Mouse (Mus musculus) kidney, embryonic 16.5 days (tissue): ENCODE measurements around the gene Slamf8. TPM values are rescaled to one million over a fixed set of nuclear protein-coding genes. Genes with fewer than 3 reads are reported as not detected.

ENCODE experiments used
- ATAC-seq: fragments of 200-750 bp; cut with Nextera tagmentation; 2 replicates; pipeline ENCODE4 v1.8.0; 2017; ENCODE audit warnings: moderate TSS enrichment; ENCODE audit not compliant: low FRiP score, low TSS enrichment
- H3K27ac ChIP-seq: fragments of 300-500 bp; sonication (generic); 2 replicates; pipeline ENCODE4 v1.5.1; 2014; ENCODE audit warnings: low read length
- H3K27me3 ChIP-seq: fragments of 300-500 bp; sonication (generic); 2 replicates; pipeline ENCODE4 v1.6.1; 2014; ENCODE audit warnings: low read length, control low read depth, mixed read lengths; ENCODE audit not compliant: insufficient read depth
- H3K36me3 ChIP-seq: fragments of 300-500 bp; sonication (generic); 2 replicates; pipeline ENCODE4 v1.6.1; 2014; ENCODE audit warnings: low read length, control low read depth, mixed read lengths; ENCODE audit not compliant: insufficient read depth
- H3K4me1 ChIP-seq: fragments of 300-500 bp; sonication (generic); 2 replicates; pipeline ENCODE4 v1.6.1; 2014; ENCODE audit warnings: low read length, control low read depth, mixed read lengths; ENCODE audit not compliant: insufficient read depth
- H3K4me2 ChIP-seq: fragments of 300-500 bp; sonication (generic); replicated peaks from 2 replicates; pipeline ENCODE4 v1.6.1; 2014; ENCODE audit warnings: low read depth, low read length
- H3K4me3 ChIP-seq: fragments of 300-500 bp; sonication (generic); 2 replicates; pipeline ENCODE4 v1.5.1; 2014; ENCODE audit warnings: mild to moderate bottlenecking, low read length
- H3K9ac ChIP-seq: fragments of 300-500 bp; sonication (generic); replicated peaks from 2 replicates; pipeline ENCODE4 v1.6.1; 2014; ENCODE audit warnings: low read length
- H3K9me3 ChIP-seq: fragments of 300-500 bp; sonication (generic); 2 replicates; pipeline ENCODE4 v1.6.1; 2016; ENCODE audit warnings: low read length, control low read depth
- WGBS: fragments of 180-500 bp; shearing (Covaris S2); extraction: QIAGEN DNeasy Blood & Tissue Kit; methylation state at CpG from one replicate; pipeline ENCODE4 v1.1.7; 2014; 5-methylcytosine and 5-hydroxymethylcytosine counted together
- polyA plus RNA-seq: library from polyadenylated mRNA; unstranded; fragments of >200 nt; fragmentation: Nextera tagmentation; extraction: Ambion mirVana; gene quantifications from 2 replicates; pipeline ENCODE4 v1.2.1, GENCODE M21; 2015

Slamf8 gene
- polyA plus RNA-seq, 1 experiment from 2014 or later: 0.12 TPM

DNA sequence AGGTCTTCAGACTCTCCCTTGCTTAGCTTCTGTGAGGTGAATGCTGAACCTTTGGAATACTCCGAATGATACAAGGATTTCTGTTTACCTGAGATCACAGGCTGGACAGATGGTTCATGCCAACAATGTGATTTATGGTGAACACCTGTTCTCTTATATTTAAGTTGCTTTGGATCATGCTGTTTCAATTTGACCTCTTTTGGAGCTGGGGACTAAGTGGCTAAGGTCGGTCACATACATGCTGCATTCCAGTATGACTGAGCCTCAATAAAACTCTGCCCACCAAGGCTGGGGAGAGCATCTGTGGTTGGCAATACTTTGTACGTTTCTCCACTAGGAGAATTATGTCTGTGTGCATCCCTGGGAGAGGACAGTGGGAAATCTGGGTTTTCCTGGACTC, 33.7 kb upstream of the Slamf8 start:
- ATAC-seq: no peak
- Histone ChIP-seq H3K4me2 (no peak overlapping the region), H3K27ac (no peak overlapping the region), H3K9ac (no peak overlapping the region), H3K36me3 (no peaks in the 10 kb centered on the region), H3K4me3 (no peak overlapping the region), H3K27me3 (no peaks in the 10 kb centered on the region), H3K4me1 (no peaks in the 10 kb centered on the region), H3K9me3 (no peaks in the 10 kb centered on the region)
- WGBS: 67% methylated on average over 3 of the region's 3 CpGs

- H3K9me3 ChIP-seq: no peaks in the 10 kb centered on the region
- no peaks in the 10 kb centered on the region for H3K27me3 ChIP-seq
- no peaks in the 10 kb centered on the region for H3K4me1 ChIP-seq
- ATAC-seq: no peak
- no peak overlapping the region for H3K9ac ChIP-seq
- 66% methylated on average over 5 of the region's 5 CpGs for WGBS
- H3K4me2 ChIP-seq: no peak overlapping the region
- H3K4me3 ChIP-seq: no peak overlapping the region
- H3K36me3 ChIP-seq: no peaks in the 10 kb centered on the region
- H3K27ac ChIP-seq: no peak overlapping the region
Observed at GRCm38 (mm10) chr1:172623599-172623998, 33.2 kb upstream of the Slamf8 start.

GRCm38 (mm10) chr1:172619235-172619634, 28.9 kb upstream of the Slamf8 start:
- Histone ChIP-seq H3K4me2 (no peak overlapping the region), H3K36me3 (no peaks in the 10 kb centered on the region), H3K4me1 (peaks cover 13% of the 10 kb centered on the region), H3K27me3 (no peaks in the 10 kb centered on the region), H3K4me3 (no peak overlapping the region), H3K9ac (no peak overlapping the region), H3K27ac (no peak overlapping the region), H3K9me3 (no peaks in the 10 kb centered on the region)
- 0 out of 2 replicates have a peak, but pooled peaks have one; percentile 40 for ATAC-seq
- WGBS: 19% methylated on average over 7 of the region's 7 CpGs

DNA sequence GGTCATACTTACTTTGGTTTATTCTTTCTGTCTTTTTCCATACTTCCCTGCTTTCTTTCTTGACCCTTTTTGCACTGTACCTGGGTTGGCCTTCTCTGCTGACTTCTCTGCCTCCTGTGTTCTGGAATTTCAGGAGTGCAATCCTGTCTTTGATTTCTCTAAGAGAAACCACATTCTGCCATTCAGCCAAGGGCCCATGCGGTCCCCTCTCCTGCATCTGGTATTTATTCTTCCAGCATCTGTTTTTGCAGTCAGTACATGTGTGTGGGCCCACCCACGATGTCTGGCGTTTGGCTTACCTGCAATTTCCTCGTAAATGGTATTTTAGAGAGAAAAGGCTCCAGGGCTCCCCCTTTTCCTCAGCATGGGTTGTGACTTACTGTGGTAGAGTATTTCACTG, 27.8 kb upstream of the Slamf8 start:
- Histone ChIP-seq H3K9me3 (no peaks in the 10 kb centered on the region), H3K27ac (no peak overlapping the region), H3K36me3 (no peaks in the 10 kb centered on the region), H3K9ac (no peak overlapping the region), H3K27me3 (no peaks in the 10 kb centered on the region), H3K4me1 (peaks cover 13% of the 10 kb centered on the region), H3K4me2 (no peak overlapping the region), H3K4me3 (no peak overlapping the region)
- 43% methylated on average over 4 of the region's 4 CpGs for WGBS
- ATAC-seq: no peak

DNA sequence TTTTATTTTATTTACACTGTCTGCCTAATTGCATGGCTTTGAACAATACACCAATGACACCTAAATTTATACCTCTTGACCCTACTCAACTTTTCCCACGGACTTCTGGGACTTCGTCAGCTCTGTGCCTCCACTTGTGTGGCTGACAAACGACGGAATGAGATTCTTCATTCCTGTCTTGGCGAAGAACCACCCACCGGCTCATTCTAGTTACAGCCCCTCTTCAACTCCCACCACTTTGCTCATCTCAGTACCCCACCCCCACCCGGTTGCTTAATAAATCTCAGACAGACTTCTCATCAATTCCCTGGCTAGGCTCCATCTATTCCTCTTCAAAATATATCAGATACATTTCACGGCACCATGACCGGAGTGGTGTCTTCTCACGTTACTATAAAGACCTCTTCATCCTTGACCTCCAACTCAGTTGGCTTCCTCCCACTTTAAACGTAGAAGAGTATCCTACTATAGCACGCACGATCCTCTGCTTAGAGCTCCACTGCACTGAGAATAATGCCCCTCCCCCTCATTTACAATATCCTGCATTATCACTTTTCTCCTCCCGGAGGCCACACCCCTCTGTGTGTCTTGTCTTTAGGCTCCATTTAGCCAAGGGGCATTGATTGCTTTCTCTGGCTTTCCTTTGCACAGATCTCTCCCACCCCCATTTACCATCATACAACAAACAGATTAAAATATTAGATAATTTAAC, 27.2 kb upstream of the Slamf8 start:
- no peaks in the 10 kb centered on the region for H3K36me3 ChIP-seq
- no peaks in the 10 kb centered on the region for H3K9me3 ChIP-seq
- H3K4me3 ChIP-seq: peak overlapping the region; percentile 24
- 8% methylated on average over 14 of the region's 14 CpGs for WGBS
- no peaks in the 10 kb centered on the region for H3K27me3 ChIP-seq
- H3K4me2 ChIP-seq: peak overlapping the region; percentile 54
- H3K27ac ChIP-seq: no peak overlapping the region
- H3K4me1 ChIP-seq: peaks cover 13% of the 10 kb centered on the region
- peak; percentile 50; the same call in 1 of the 2 replicates for ATAC-seq
- no peak overlapping the region for H3K9ac ChIP-seq

DNA sequence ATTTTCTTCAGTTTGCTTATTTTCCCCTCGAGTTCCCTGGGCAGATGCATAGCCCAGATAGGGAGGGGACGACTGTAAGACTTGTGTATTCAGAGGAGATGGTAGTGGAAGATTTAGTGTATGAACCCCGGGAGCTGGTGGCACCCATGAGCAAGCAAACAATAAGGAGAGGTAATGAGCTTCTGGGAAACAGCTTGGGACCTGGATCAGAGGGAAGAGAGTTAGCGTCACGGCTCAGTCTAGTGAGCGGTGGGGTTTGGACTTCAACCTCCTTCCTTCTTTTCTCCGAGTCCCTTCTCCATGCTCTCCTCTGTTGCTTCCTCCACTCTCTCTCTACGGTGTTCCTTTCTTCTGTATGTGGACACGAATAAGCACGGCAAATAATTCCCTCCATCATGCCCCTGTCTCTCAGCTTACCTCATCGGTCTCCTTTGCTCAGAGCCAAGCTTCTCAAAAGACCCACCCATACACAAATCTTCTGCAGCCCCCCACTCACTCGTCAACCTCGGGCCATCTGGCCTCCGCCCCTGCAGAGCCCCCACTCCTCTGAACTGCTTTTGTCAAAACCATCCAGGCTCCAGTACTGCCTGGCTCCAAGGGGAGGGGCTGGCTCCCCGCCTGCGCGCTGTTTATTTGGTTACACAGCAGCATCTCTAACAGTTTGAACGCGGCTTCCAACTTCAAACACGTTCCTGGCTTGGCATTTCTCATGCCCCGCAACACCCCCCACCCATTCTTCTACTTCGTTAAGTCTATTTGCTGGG, 26.4 kb upstream of the Slamf8 start:
- Histone ChIP-seq H3K27ac (no peak overlapping the region), H3K9ac (peak overlapping the region; percentile 55), H3K27me3 (no peaks in the 10 kb centered on the region), H3K4me1 (peaks cover 13% of the 10 kb centered on the region), H3K4me3 (peak overlapping the region; percentile 24), H3K36me3 (no peaks in the 10 kb centered on the region), H3K9me3 (no peaks in the 10 kb centered on the region), H3K4me2 (peak overlapping the region; percentile 54)
- ATAC-seq: peak; percentile 52
- WGBS: 11% methylated on average over 22 of the region's 22 CpGs

DNA sequence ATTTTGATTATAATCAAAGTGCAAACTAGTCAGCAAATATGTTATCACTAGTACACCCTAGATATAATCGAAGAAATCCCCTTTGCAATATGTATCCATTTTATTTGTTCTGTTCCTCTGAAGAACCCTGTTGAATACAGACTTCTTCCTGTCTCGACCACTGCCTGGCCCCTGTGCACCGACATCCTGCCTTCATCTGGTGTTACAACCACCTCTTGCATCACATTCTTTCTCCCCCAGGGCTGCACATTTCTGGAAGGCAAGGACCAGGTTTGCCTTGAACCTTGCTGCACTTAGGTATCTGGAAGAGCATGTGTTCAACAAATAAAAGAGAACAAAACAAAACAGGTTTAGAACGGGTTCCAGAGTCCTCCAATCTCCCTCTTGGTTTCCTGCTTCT, 25.0 kb upstream of the Slamf8 start:
- no peaks in the 10 kb centered on the region for H3K36me3 ChIP-seq
- no peak for ATAC-seq
- peaks cover 13% of the 10 kb centered on the region for H3K4me1 ChIP-seq
- no peaks in the 10 kb centered on the region for H3K9me3 ChIP-seq
- H3K27ac ChIP-seq: no peak overlapping the region
- H3K27me3 ChIP-seq: no peaks in the 10 kb centered on the region
- no peak overlapping the region for H3K4me3 ChIP-seq
- H3K4me2 ChIP-seq: no peak overlapping the region
- 61% methylated on average over 4 of the region's 4 CpGs for WGBS
- H3K9ac ChIP-seq: no peak overlapping the region

DNA sequence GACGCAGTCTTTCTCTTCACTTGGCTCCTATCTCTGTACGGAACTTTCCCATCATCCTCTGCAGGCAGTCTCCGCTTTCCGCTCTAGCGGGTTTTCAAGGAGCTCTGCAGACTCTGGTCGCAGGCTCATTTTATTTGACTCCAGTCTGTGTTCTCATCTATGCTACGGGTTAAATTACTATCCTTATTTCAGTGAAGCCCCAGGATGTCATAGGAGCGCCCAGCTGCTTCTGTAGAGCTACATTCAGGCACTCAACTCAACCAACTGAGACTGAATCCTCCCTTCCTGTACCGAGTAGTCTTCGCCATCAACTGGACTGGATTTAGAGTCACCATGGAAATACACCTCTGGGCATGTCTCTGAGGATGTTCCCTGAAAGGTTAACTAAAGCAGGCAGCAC, 24.3 kb upstream of the Slamf8 start:
- peak; percentile 46 for ATAC-seq
- H3K9me3 ChIP-seq: no peaks in the 10 kb centered on the region
- 44% methylated on average over 10 of the region's 10 CpGs for WGBS

GRCm38 (mm10) chr1:172612745-172613144, 22.4 kb upstream of the Slamf8 start:
- Histone ChIP-seq H3K4me2 (no peak overlapping the region), H3K9me3 (no peaks in the 10 kb centered on the region), H3K36me3 (no peaks in the 10 kb centered on the region), H3K4me1 (peaks cover 13% of the 10 kb centered on the region), H3K27ac (no peak overlapping the region), H3K4me3 (no peak overlapping the region), H3K9ac (no peak overlapping the region), H3K27me3 (no peaks in the 10 kb centered on the region)
- WGBS: 9% methylated on average over 1 of the region's 1 CpGs
- ATAC-seq: no peak

More for the DNA sequence above, 24.3 kb upstream of the Slamf8 start:
- Histone ChIP-seq H3K4me3 (no peak overlapping the region), H3K36me3 (no peaks in the 10 kb centered on the region), H3K27ac (no peak overlapping the region), H3K4me2 (peak overlapping the region; percentile 22; the same call in 1 of the 2 replicates), H3K4me1 (peaks cover 13% of the 10 kb centered on the region), H3K27me3 (no peaks in the 10 kb centered on the region), H3K9ac (no peak overlapping the region)

- H3K27ac ChIP-seq: no peak overlapping the region
- ATAC-seq: no peak
- 82% methylated on average over 10 of the region's 10 CpGs for WGBS
Observed at GRCm38 (mm10) chr1:172611304-172611703, 20.9 kb upstream of the Slamf8 start.

More at GRCm38 (mm10) chr1:172611304-172611703, 20.9 kb upstream of the Slamf8 start:
- H3K27me3 ChIP-seq: no peaks in the 10 kb centered on the region
- H3K4me3 ChIP-seq: no peak overlapping the region
- H3K9me3 ChIP-seq: no peaks in the 10 kb centered on the region
- H3K9ac ChIP-seq: no peak overlapping the region
- H3K4me2 ChIP-seq: no peak overlapping the region
- H3K36me3 ChIP-seq: no peaks in the 10 kb centered on the region
- H3K4me1 ChIP-seq: peaks cover 3% of the 10 kb centered on the region; the same call in 1 of the 2 replicates
